Mouse (Mus musculus) stomach, postnatal 0 days (tissue): ENCODE data around the gene Mosmo.

Source experiments
- CTCF ChIP-seq: IDR thresholded peaks from 2 replicates; pipeline ENCODE4 v1.5.1; 2016; ENCODE audit warnings: antibody characterized with exemption, low read depth, mild to moderate bottlenecking, moderate library complexity
- EP300 ChIP-seq: optimal IDR thresholded peaks from 2 replicates; pipeline ENCODE3; 2016; ENCODE audit warnings: antibody characterized with exemption

DNA sequence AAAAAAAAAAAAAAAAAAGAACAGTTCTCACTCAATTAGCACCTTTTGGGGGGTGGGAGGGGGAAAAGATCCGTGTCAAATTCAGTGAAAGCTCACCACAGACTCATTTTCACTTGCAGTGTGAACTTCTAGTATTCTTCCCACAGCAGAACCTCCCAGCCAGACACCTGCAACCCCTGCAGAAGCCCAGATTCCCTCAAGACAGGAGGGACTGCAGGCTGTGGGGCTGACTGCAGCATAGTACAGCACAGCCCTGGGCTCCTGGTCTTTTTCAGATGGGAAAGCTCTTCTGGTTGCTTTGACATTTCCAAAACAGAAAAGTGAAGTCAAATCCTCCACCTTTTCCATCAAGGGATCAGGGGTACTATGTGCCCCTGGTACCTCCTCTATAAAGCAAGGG, 90.0 kb downstream of the Mosmo start:
- TF ChIP-seq EP300 = no peak
- no peak for TF ChIP-seq CTCF
